8 mouse cellular contexts compared by ENCODE assay signal in the genomic region with DNA sequence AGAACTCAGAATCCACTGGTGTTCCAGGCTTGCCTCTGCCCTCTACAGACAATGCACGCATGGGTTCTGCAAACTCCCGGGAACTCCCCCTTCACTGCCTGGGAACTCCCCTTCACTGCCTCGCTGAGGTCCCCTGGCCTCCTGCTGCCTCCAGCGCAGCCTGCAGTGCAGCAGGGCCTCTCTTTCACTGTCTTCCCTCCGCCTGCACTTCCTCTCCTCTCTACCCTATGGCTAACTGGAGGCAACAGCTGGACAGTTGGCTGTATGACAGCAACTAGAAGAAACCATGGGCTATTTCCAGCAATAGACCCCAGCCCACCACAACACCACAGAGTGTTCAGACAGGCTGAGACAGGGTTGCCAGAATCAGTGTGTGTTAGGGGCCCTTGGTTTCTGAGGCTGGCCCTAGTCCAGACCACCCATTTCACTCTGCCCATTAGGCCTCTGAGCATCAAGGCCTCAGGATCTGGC. TPM values are rescaled to one million over a fixed set of nuclear protein-coding genes. Genes with fewer than 3 reads are reported as not detected.
A peak's percentile ranks its signal among the peaks of the same experiment; 100 is the strongest.
DNase-seq lines count a peak whose midpoint lies in the region; ATAC-seq and TF ChIP-seq lines count a peak whose summit lies in the region.

No protein-coding gene starts in this region.

- peak; percentile 17 to 32 for DNase-seq in cerebellum, postnatal 14 days
- DNase-seq in cerebellum, adult 18-20 months = no peak
- DNase-seq in 3T3-L1 (ENCODE audit: low read depth, low spot score) = peak; percentile 41
- DNase-seq in liver, embryonic 14.5 days (ENCODE audit: low read depth in 3 of 3, low spot score in 3 of 3) = no peak
- no peak for DNase-seq in cerebellum, postnatal 36 days

- peak overlapping the region; percentile 44; the same call in 1 of the 2 replicates for H3K9ac ChIP-seq in embryonic facial prominence, embryonic 13.5 days
- 0 out of 2 replicates have a peak overlapping the region, but pooled peaks have one; percentile 40 for H3K9ac ChIP-seq in hindbrain, embryonic 13.5 days
- H3K9ac ChIP-seq in liver, embryonic 14.5 days (replicated peaks) = 0 out of 2 replicates have a peak overlapping the region, but pooled peaks have one; percentile 3
- H3K9ac ChIP-seq in neural tube, embryonic 14.5 days (replicated peaks; ENCODE audit: low read depth, low read length) = no peak overlapping the region

- no peaks in the 10 kb centered on the region for H3K27me3 ChIP-seq in embryonic facial prominence, embryonic 13.5 days
- H3K27me3 ChIP-seq in hindbrain, embryonic 13.5 days = no peaks in the 10 kb centered on the region
- no peaks in the 10 kb centered on the region for H3K27me3 ChIP-seq in liver, embryonic 14.5 days (ENCODE audit: control insufficient read depth, insufficient read depth, low read length)
- no peaks in the 10 kb centered on the region for H3K27me3 ChIP-seq in neural tube, embryonic 14.5 days (ENCODE audit: control insufficient read depth, insufficient read depth, low read length)

- H3K27ac ChIP-seq in embryonic facial prominence, embryonic 13.5 days = peak overlapping the region; percentile 86
- H3K27ac ChIP-seq in hindbrain, embryonic 13.5 days = peak overlapping the region; percentile 66
- peak overlapping the region; percentile 97 for H3K27ac ChIP-seq in liver, embryonic 14.5 days
- H3K27ac ChIP-seq in neural tube, embryonic 14.5 days (ENCODE audit: low read depth, low read length) = peak overlapping the region; percentile 64

- peak; percentile 50; the same call in 1 of the 2 replicates for ATAC-seq in embryonic facial prominence, embryonic 13.5 days (ENCODE audit: insufficient number of reproducible peaks, insufficient read depth, low FRiP score, low TSS enrichment, low read depth)
- peak; percentile 56 for ATAC-seq in hindbrain, embryonic 13.5 days (ENCODE audit: low FRiP score)
- no peak for ATAC-seq in liver, embryonic 14.5 days (ENCODE audit: insufficient read depth)
- ATAC-seq in neural tube, embryonic 14.5 days (ENCODE audit: low read depth) = peak; percentile 68; the same call in 1 of the 2 replicates

- 10% methylated on average over 5 of the region's 5 CpGs for WGBS in embryonic facial prominence, embryonic 13.5 days
- 21% methylated on average over 5 of the region's 5 CpGs for WGBS in hindbrain, embryonic 13.5 days
- WGBS in liver, embryonic 14.5 days (ENCODE audit: insufficient replicate concordance) = 17% methylated on average over 5 of the region's 5 CpGs
- 9% methylated on average over 5 of the region's 5 CpGs for WGBS in neural tube, embryonic 14.5 days

- H3K4me2 ChIP-seq in embryonic facial prominence, embryonic 13.5 days = 0 out of 2 replicates have a peak overlapping the region, but pooled peaks have one; percentile 24
- H3K4me2 ChIP-seq in hindbrain, embryonic 13.5 days = no peak overlapping the region
- H3K4me2 ChIP-seq in liver, embryonic 14.5 days (ENCODE audit: low read depth) = peak overlapping the region; percentile 18
- H3K4me2 ChIP-seq in neural tube, embryonic 14.5 days (ENCODE audit: low read depth, low read length) = no peak overlapping the region

- no peak overlapping the region for H3K4me3 ChIP-seq in embryonic facial prominence, embryonic 13.5 days
- H3K4me3 ChIP-seq in hindbrain, embryonic 13.5 days = no peak overlapping the region
- H3K4me3 ChIP-seq in liver, embryonic 14.5 days (ENCODE audit: insufficient read depth in 1 of 2, low read depth in 2 of 2, low read length in 2 of 2) = no peak overlapping the region
- H3K4me3 ChIP-seq in neural tube, embryonic 14.5 days (ENCODE audit: low read depth, low read length) = no peak overlapping the region

- no peak for TF ChIP-seq CTCF in liver, embryonic 14.5 days (IDR thresholded peaks at IDR 0.05; ENCODE audit: low read depth)

- H3K4me1 ChIP-seq in embryonic facial prominence, embryonic 13.5 days = peaks cover 46% of the 10 kb centered on the region
- H3K4me1 ChIP-seq in hindbrain, embryonic 13.5 days (replicated peaks) = peaks cover 21% of the 10 kb centered on the region
- H3K4me1 ChIP-seq in liver, embryonic 14.5 days (replicated peaks; ENCODE audit: control insufficient read depth in 2 of 2, insufficient read depth in 2 of 2, low read length in 1 of 2) = peaks cover 69 to 75% of the 10 kb centered on the region in 2 experiments
- peaks cover 7% of the 10 kb centered on the region for H3K4me1 ChIP-seq in neural tube, embryonic 14.5 days (ENCODE audit: control insufficient read depth, insufficient read depth, low read length)

- no peaks in the 10 kb centered on the region for H3K9me3 ChIP-seq in embryonic facial prominence, embryonic 13.5 days
- H3K9me3 ChIP-seq in hindbrain, embryonic 13.5 days = no peaks in the 10 kb centered on the region
- H3K9me3 ChIP-seq in liver, embryonic 14.5 days (ENCODE audit: control insufficient read depth, low read length) = no peaks in the 10 kb centered on the region
- no peaks in the 10 kb centered on the region for H3K9me3 ChIP-seq in neural tube, embryonic 14.5 days (ENCODE audit: control insufficient read depth, low read length)

- no peak for TF ChIP-seq EP300 in liver, embryonic 14.5 days (IDR thresholded peaks at IDR 0.05; ENCODE audit: low read depth)

- H3K36me3 ChIP-seq in embryonic facial prominence, embryonic 13.5 days = no peaks in the 10 kb centered on the region
- H3K36me3 ChIP-seq in hindbrain, embryonic 13.5 days = no peaks in the 10 kb centered on the region
- peaks cover 27% of the 10 kb centered on the region for H3K36me3 ChIP-seq in liver, embryonic 14.5 days (replicated peaks; ENCODE audit: control insufficient read depth, insufficient read depth, low read depth)
- H3K36me3 ChIP-seq in neural tube, embryonic 14.5 days (ENCODE audit: control insufficient read depth, insufficient read depth, low read length) = no peaks in the 10 kb centered on the region

RNA-seq across cellular contexts. Expression of gene B4galt1, which starts 9.5 kb away (rescaled TPM):
- polyA plus RNA-seq in embryonic facial prominence, embryonic 13.5 days (2015; fragmentation: Nextera tagmentation; extraction: Ambion mirVana) = 39.7 and 39.9 TPM in 2 replicates
- 9.0 and 9.6 TPM in 2 replicates for polyA plus RNA-seq in hindbrain, embryonic 13.5 days (2015; fragmentation: Nextera tagmentation; extraction: Ambion mirVana)
- polyA plus RNA-seq in liver, embryonic 14.5 days (2012; rRNA removed) = 13.3 and 14.3 TPM in 2 replicates
- 30.3 and 31.2 TPM in 2 replicates for polyA plus RNA-seq in liver, embryonic 14.5 days (2014; fragmentation: Nextera tagmentation; extraction: Ambion mirVana)
- 5.2 and 9.9 TPM in 2 replicates for polyA plus RNA-seq in neural tube, embryonic 14.5 days (2014; fragmentation: Nextera tagmentation; extraction: Ambion mirVana)

Comparison
In these comparisons a context has a peak if more than half of its experiments do, and no peak if none do; other contexts are left out.
1. DNase-seq: peak in cerebellum, postnatal 14 days (2 of 2) and 3T3-L1 (single experiment); none in cerebellum, adult 18-20 months (0 of 2), liver, embryonic 14.5 days (0 of 3) and cerebellum, postnatal 36 days (0 of 2).
2. H3K4me2 ChIP-seq: peak in embryonic facial prominence, embryonic 13.5 days (single experiment) and liver, embryonic 14.5 days (single experiment); none in hindbrain, embryonic 13.5 days (single experiment) and neural tube, embryonic 14.5 days (single experiment).
3. Peak in every context shown above with its lines, with median percentiles within 50 percentile points of each other: H3K27ac ChIP-seq.